Mouse (Mus musculus): ENCODE measurements around the gene Tob1. TPM values are rescaled to one million over a fixed set of nuclear protein-coding genes. Genes with fewer than 3 reads are reported as not detected.

Tob1 gene
- polyA plus RNA-seq, 1 experiment from 2014 or later = 41.2 TPM

GRCm38 (mm10) chr11:94189579-94189978 lies 21.7 kb upstream of the Tob1 start:
- no peaks in the 10 kb centered on the region for H3K27me3 ChIP-seq (ENCODE audit: control insufficient read depth, insufficient read depth, low read length)
- no peaks in the 10 kb centered on the region for H3K36me3 ChIP-seq (ENCODE audit: control insufficient read depth, insufficient read depth)
- no peak overlapping the region for H3K4me3 ChIP-seq (ENCODE audit: low read length)
- H3K9me3 ChIP-seq (replicated peaks; ENCODE audit: control insufficient read depth, low read length) = no peaks in the 10 kb centered on the region
- H3K27ac ChIP-seq (ENCODE audit: low read length) = no peak overlapping the region; the same call in 1 of the 2 replicates
- H3K4me1 ChIP-seq (ENCODE audit: control insufficient read depth, insufficient read depth, low read length) = peaks cover 7% of the 10 kb centered on the region; the same call in 1 of the 2 replicates
- no peak overlapping the region for H3K4me2 ChIP-seq (ENCODE audit: low read depth, low read length)
- ATAC-seq (replicated peaks; ENCODE audit: extremely low read depth, insufficient read depth, low FRiP score) = no peak
- 20% methylated on average over 10 of the region's 10 CpGs for WGBS
- peak overlapping the region; percentile 46; the same call in 1 of the 2 replicates for H3K9ac ChIP-seq (ENCODE audit: low read length)

DNA sequence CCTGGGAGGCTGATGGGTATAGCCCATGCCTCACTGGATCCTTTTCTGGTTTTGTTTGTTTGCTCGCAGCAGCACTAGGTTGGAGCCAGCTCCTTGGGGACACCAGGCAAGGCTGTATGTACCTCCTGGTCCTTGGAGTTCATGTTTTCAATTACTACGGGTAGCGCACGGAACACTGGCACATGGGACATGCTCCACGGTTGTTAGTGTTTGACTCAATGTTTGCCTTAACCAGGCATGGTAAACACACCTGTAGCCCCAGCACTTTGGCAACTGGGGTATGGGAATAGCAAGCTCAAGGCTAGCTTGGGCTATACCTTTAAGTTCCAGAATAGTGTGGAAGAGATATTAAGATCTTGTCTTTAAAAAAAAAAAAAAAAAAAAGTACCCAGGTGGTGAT lies 20.6 kb upstream of the Tob1 start:
- H3K4me3 ChIP-seq (ENCODE audit: low read length) = no peak overlapping the region
- 87% methylated on average over 5 of the region's 5 CpGs for WGBS
- ATAC-seq (replicated peaks; ENCODE audit: extremely low read depth, insufficient read depth, low FRiP score) = no peak
- no peaks in the 10 kb centered on the region for H3K27me3 ChIP-seq (ENCODE audit: control insufficient read depth, insufficient read depth, low read length)
- H3K27ac ChIP-seq (ENCODE audit: low read length) = no peak overlapping the region
- H3K9me3 ChIP-seq (replicated peaks; ENCODE audit: control insufficient read depth, low read length) = no peaks in the 10 kb centered on the region
- no peak overlapping the region for H3K9ac ChIP-seq (ENCODE audit: low read length)
- H3K4me2 ChIP-seq (ENCODE audit: low read depth, low read length) = no peak overlapping the region
- peaks cover 7% of the 10 kb centered on the region; the same call in 1 of the 2 replicates for H3K4me1 ChIP-seq (ENCODE audit: control insufficient read depth, insufficient read depth, low read length)
- no peaks in the 10 kb centered on the region for H3K36me3 ChIP-seq (ENCODE audit: control insufficient read depth, insufficient read depth)

GRCm38 (mm10) chr11:94193109-94193508 lies 18.1 kb upstream of the Tob1 start:
- peaks cover 11% of the 10 kb centered on the region for H3K4me1 ChIP-seq (ENCODE audit: control insufficient read depth, insufficient read depth, low read length)
- no peak overlapping the region for H3K9ac ChIP-seq (ENCODE audit: low read length)
- H3K4me3 ChIP-seq (ENCODE audit: low read length) = no peak overlapping the region
- H3K27me3 ChIP-seq (ENCODE audit: control insufficient read depth, insufficient read depth, low read length) = no peaks in the 10 kb centered on the region
- no peak overlapping the region for H3K4me2 ChIP-seq (ENCODE audit: low read depth, low read length)
- H3K36me3 ChIP-seq (ENCODE audit: control insufficient read depth, insufficient read depth) = no peaks in the 10 kb centered on the region
- no peak for ATAC-seq (replicated peaks; ENCODE audit: extremely low read depth, insufficient read depth, low FRiP score)
- H3K27ac ChIP-seq (ENCODE audit: low read length) = no peak overlapping the region
- H3K9me3 ChIP-seq (replicated peaks; ENCODE audit: control insufficient read depth, low read length) = no peaks in the 10 kb centered on the region
- 58% methylated on average over 2 of the region's 2 CpGs for WGBS

DNA sequence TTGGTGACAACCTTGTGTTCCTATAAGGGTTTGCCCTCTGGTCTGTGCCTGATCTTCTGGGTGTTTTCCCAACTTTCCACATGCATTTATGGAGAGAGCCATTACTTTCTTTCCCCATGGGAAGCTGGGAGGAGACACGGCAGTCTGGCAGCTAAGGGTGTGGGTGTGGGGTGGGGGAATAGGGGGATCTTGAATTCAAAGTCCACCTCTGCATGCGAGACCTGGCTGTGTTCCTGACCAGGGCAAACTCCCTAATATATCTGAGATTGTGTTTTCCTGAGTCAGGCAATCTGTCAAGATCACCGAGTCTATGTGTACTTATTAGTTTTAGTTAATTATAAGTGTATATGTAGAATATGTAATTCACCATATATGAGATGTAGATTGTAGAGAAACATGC lies 14.9 kb upstream of the Tob1 start:
- H3K4me1 ChIP-seq (ENCODE audit: control insufficient read depth, insufficient read depth, low read length) = peaks cover 4% of the 10 kb centered on the region; the same call in 1 of the 2 replicates
- H3K36me3 ChIP-seq (ENCODE audit: control insufficient read depth, insufficient read depth) = no peaks in the 10 kb centered on the region
- no peak overlapping the region for H3K27ac ChIP-seq (ENCODE audit: low read length)
- H3K4me2 ChIP-seq (ENCODE audit: low read depth, low read length) = no peak overlapping the region
- H3K9me3 ChIP-seq (replicated peaks; ENCODE audit: control insufficient read depth, low read length) = no peaks in the 10 kb centered on the region
- ATAC-seq (replicated peaks; ENCODE audit: extremely low read depth, insufficient read depth, low FRiP score) = no peak
- H3K9ac ChIP-seq (ENCODE audit: low read length) = no peak overlapping the region
- no peaks in the 10 kb centered on the region for H3K27me3 ChIP-seq (ENCODE audit: control insufficient read depth, insufficient read depth, low read length)
- WGBS = 76% methylated on average over 3 of the region's 3 CpGs
- H3K4me3 ChIP-seq (ENCODE audit: low read length) = no peak overlapping the region

- H3K27me3 ChIP-seq (ENCODE audit: control insufficient read depth, insufficient read depth, low read length) = no peaks in the 10 kb centered on the region
- peaks cover 4% of the 10 kb centered on the region; the same call in 1 of the 2 replicates for H3K4me1 ChIP-seq (ENCODE audit: control insufficient read depth, insufficient read depth, low read length)
- no peaks in the 10 kb centered on the region for H3K9me3 ChIP-seq (replicated peaks; ENCODE audit: control insufficient read depth, low read length)
- no peak overlapping the region for H3K4me2 ChIP-seq (ENCODE audit: low read depth, low read length)
- no peak overlapping the region for H3K27ac ChIP-seq (ENCODE audit: low read length)
- no peak overlapping the region for H3K4me3 ChIP-seq (ENCODE audit: low read length)
- WGBS = 81% methylated on average over 7 of the region's 7 CpGs
- no peak for ATAC-seq (replicated peaks; ENCODE audit: extremely low read depth, insufficient read depth, low FRiP score)
- H3K36me3 ChIP-seq (ENCODE audit: control insufficient read depth, insufficient read depth) = no peaks in the 10 kb centered on the region
- H3K9ac ChIP-seq (ENCODE audit: low read length) = no peak overlapping the region
Measured at GRCm38 (mm10) chr11:94198405-94199146, 12.7 kb upstream of the Tob1 start.

GRCm38 (mm10) chr11:94199771-94200170 lies 11.5 kb upstream of the Tob1 start:
- no peak for ATAC-seq (replicated peaks; ENCODE audit: extremely low read depth, insufficient read depth, low FRiP score)

DNA sequence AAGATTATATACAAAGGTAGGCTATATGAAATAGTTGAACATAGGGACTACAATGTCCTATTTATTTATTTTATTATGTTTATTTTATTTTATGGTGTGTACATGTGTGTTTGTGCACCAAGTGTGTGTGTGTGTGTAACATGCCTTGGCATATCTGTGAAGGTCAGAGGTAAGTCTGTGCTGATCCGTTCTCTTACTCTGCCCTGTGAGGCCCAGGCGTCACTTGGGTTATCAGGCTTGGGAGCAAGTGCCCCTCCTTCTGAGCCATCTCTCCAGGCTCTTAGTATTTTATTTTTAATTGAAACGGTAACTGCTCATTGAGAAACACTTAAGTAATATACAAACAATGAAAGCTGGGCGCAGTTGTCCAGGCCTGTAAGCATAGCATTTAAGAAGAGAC lies 10.8 kb upstream of the Tob1 start:
- WGBS = 66% methylated on average over 4 of the region's 4 CpGs
- Histone ChIP-seq H3K4me3 (ENCODE audit: low read length) (no peak overlapping the region), H3K27me3 (ENCODE audit: control insufficient read depth, insufficient read depth, low read length) (no peaks in the 10 kb centered on the region), H3K4me2 (ENCODE audit: low read depth, low read length) (no peak overlapping the region), H3K36me3 (ENCODE audit: control insufficient read depth, insufficient read depth) (no peaks in the 10 kb centered on the region), H3K4me1 (ENCODE audit: control insufficient read depth, insufficient read depth, low read length) (peaks cover 4% of the 10 kb centered on the region; the same call in 1 of the 2 replicates), H3K9me3 (replicated peaks; ENCODE audit: control insufficient read depth, low read length) (no peaks in the 10 kb centered on the region), H3K9ac (ENCODE audit: low read length) (no peak overlapping the region), H3K27ac (ENCODE audit: low read length) (no peak overlapping the region)
- ATAC-seq (replicated peaks; ENCODE audit: extremely low read depth, insufficient read depth, low FRiP score) = no peak

More at GRCm38 (mm10) chr11:94199771-94200170, 11.5 kb upstream of the Tob1 start:
- H3K4me1 ChIP-seq (ENCODE audit: control insufficient read depth, insufficient read depth, low read length) = peaks cover 4% of the 10 kb centered on the region; the same call in 1 of the 2 replicates
- no peak overlapping the region for H3K4me3 ChIP-seq (ENCODE audit: low read length)
- H3K4me2 ChIP-seq (ENCODE audit: low read depth, low read length) = no peak overlapping the region
- H3K27ac ChIP-seq (ENCODE audit: low read length) = no peak overlapping the region
- no peaks in the 10 kb centered on the region for H3K36me3 ChIP-seq (ENCODE audit: control insufficient read depth, insufficient read depth)
- H3K9me3 ChIP-seq (replicated peaks; ENCODE audit: control insufficient read depth, low read length) = no peaks in the 10 kb centered on the region
- no peak overlapping the region for H3K9ac ChIP-seq (ENCODE audit: low read length)
- 77% methylated on average over 2 of the region's 2 CpGs for WGBS
- no peaks in the 10 kb centered on the region for H3K27me3 ChIP-seq (ENCODE audit: control insufficient read depth, insufficient read depth, low read length)

GRCm38 (mm10) chr11:94202106-94202505 lies 9.1 kb upstream of the Tob1 start:
- Histone ChIP-seq H3K4me2 (ENCODE audit: low read depth, low read length) (no peak overlapping the region), H3K27me3 (ENCODE audit: control insufficient read depth, insufficient read depth, low read length) (no peaks in the 10 kb centered on the region), H3K27ac (ENCODE audit: low read length) (no peak overlapping the region), H3K4me1 (ENCODE audit: control insufficient read depth, insufficient read depth, low read length) (no peaks in the 10 kb centered on the region), H3K9me3 (replicated peaks; ENCODE audit: control insufficient read depth, low read length) (no peaks in the 10 kb centered on the region), H3K36me3 (ENCODE audit: control insufficient read depth, insufficient read depth) (no peaks in the 10 kb centered on the region), H3K9ac (ENCODE audit: low read length) (no peak overlapping the region), H3K4me3 (ENCODE audit: low read length) (no peak overlapping the region)
- ATAC-seq (replicated peaks; ENCODE audit: extremely low read depth, insufficient read depth, low FRiP score) = no peak
- 74% methylated on average over 5 of the region's 5 CpGs for WGBS

- Histone ChIP-seq H3K36me3 (ENCODE audit: control insufficient read depth, insufficient read depth) (no peaks in the 10 kb centered on the region), H3K4me3 (ENCODE audit: low read length) (no peak overlapping the region), H3K4me2 (ENCODE audit: low read depth, low read length) (no peak overlapping the region), H3K27me3 (ENCODE audit: control insufficient read depth, insufficient read depth, low read length) (no peaks in the 10 kb centered on the region), H3K27ac (ENCODE audit: low read length) (no peak overlapping the region), H3K9me3 (replicated peaks; ENCODE audit: control insufficient read depth, low read length) (no peaks in the 10 kb centered on the region), H3K9ac (ENCODE audit: low read length) (no peak overlapping the region), H3K4me1 (ENCODE audit: control insufficient read depth, insufficient read depth, low read length) (no peaks in the 10 kb centered on the region)
- no peak for ATAC-seq (replicated peaks; ENCODE audit: extremely low read depth, insufficient read depth, low FRiP score)
- 63% methylated on average over 3 of the region's 3 CpGs for WGBS
Measured at GRCm38 (mm10) chr11:94203066-94203465, 8.2 kb upstream of the Tob1 start.
